Mouse (Mus musculus) v-Abl transformed pro-B cells (cell line): ENCODE results near the gene Tns2.

ENCODE experiments used
- in situ Hi-C, 2 experiments: fragments of 400-800 bp; cut with MboI; formaldehyde crosslinking; loops; one replicate each; pipeline ENCODE4 v1.15.1; 2025; ENCODE audit not compliant: unreplicated experiment in 2 of 2

The Tns2 gene

GRCm38 (mm10) chr15:102100161-102100981, at the start of gene Tns2:
Gene Tns2 (plus strand): TSS chr15:102100413.
- in situ Hi-C loops, result no loop called here

- in situ Hi-C loops, result no loop called here
Observed at GRCm38 (mm10) chr15:102051920-102052683, 48.1 kb upstream of the Tns2 start.

GRCm38 (mm10) chr15:102056495-102057174, 43.6 kb upstream of the Tns2 start:
- in situ Hi-C loops, result no loop called here

DNA sequence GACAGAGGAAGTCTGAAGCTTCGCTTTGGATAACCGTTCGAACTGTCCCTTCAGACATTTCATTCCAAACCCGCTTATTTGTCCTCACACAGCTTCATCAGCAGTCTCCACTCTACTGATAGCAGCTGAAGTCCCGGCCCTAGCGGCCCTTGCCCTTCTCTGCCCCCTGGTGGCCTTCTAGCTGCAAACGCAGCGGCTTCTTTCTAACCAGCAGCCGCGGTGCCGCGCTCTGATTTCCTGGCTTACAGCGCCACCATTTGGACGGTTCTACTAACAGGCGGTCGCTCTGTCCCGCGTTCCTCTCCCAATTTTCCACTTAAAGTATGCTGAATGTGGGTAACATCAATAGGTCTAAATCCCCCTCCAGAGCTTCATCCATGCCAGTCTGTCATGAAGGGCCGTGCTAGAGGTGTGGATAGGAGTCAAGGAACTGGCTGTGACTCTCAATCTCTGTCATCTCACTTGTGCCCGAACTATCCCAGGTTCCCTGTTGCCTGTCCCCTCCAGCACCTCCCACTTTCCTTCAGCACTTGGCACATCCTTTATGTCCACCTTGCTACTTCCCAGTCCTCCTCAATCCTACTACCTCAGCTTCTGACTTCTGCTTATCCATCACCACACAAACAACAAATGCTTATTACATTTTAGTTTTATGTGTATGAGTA, 34.4 kb upstream of the Tns2 start:
- in situ Hi-C loops, result loop anchor here (5.0 to 10.0 kb wide), 3 partner anchors 293 to 851 kb away; no protein-coding TSS in a partner anchor

DNA sequence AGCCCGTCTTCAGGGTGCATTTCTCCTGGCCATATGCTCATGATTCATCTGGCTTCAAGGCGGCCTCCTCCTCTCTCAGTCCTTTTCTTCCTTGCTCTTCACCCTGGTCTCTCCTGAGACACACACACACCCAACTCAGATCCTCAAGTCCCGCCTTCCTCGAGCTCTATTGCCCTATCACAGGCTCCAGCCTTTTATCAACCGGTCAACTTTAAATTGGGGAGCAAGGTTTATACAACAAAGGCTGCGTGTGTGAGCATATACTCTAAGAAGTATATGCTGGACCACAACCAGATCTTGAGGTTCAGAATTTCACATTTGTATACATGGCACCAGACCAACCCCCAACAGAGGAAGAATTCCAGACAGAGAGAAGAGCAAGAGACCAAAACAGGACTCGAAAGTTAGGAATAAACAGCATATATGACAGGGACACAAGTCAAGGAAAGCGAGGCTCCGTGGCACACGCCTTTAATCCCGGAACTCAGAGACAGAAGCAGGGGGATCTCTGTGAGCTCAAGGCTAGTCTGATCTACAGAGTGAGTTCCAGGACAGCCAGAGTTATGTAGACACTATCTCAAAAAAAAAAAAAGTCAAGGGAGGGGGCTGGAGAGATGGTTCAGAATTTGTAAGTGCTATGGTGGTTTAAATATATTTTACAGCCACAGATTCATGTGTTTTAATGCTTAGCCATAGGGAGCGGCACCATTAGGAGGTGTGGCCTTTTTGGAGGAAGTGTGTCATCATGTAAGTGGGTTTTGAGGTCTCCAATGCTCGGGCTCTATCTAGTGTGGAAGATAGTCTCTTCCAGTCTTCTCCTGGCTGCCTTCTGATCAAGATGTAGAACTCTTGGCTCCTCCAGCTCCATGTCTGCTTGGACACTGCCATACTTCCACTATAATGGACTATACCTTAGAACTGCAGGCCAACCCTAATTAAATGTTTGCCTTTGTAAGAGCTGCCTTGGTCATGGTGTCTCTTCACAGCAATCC, 29.4 kb upstream of the Tns2 start:
- in situ Hi-C loops, result no loop called here

DNA sequence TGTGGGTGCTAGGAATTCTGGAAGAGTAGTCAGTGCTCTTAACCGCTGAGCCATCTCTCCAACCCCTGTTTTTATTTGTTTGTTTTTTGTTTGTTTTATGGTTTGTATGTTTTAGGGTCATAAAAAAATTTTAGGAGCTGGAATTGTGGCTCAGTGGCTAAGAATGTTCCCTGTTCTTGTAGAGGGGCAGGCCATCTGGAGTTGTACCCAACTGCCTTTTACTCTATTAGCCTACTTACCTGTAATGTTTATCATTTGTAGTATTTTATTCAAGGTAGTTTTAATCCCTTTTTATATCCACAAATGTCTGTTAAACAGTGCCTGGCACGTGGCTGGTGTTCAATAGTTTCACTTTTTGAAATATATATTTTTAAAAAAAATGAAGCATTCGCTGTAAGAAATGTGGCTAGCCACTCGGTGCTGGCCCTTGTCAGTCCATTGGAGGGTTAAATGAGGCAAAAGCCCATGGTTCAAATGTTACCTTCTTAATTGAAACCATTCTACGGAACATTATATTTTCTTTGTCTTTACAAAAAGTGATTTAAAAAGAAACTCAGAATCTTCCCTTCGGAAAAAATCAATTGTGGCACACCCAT, 27.2 kb upstream of the Tns2 start:
- in situ Hi-C loops, result no loop called here

- in situ Hi-C loops, result no loop called here
Observed at GRCm38 (mm10) chr15:102073559-102074069, 26.6 kb upstream of the Tns2 start, which contains the start of gene Eif4b. Gene Eif4b (plus strand): TSS chr15:102073773.

DNA sequence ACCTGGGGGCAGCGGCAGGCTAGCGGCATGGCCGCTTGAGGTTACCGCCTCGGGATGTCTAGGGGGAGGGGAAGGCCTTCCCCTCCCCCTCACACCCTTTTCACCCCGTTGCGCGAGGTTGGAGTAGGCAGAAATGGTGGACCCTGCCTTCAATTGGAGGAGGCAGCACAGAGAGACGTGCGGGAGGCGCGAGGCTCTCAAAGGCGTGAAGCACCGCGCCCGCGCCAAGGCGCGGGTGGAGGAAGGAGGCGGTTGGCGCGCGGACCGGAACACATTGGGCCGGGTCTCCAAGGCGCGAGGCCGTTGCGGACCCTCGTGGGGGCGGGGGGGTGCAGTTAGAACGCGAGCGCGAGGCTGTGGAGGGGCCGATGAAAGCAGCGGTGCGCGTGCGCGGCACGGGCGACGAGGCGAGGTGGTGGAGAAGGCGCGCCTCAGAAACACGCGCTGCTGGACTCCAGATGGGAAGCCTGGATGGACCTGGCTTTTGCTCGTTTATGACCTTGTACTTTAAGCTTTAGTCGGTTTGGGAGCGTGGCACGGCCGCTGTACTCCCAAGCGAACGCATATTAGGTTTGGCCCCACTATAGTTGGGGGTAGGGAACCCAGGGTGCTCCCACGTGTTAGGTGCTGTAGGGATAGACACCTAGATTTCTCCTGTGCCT, 26.0 kb upstream of the Tns2 start:
- in situ Hi-C loops, result no loop called here

DNA sequence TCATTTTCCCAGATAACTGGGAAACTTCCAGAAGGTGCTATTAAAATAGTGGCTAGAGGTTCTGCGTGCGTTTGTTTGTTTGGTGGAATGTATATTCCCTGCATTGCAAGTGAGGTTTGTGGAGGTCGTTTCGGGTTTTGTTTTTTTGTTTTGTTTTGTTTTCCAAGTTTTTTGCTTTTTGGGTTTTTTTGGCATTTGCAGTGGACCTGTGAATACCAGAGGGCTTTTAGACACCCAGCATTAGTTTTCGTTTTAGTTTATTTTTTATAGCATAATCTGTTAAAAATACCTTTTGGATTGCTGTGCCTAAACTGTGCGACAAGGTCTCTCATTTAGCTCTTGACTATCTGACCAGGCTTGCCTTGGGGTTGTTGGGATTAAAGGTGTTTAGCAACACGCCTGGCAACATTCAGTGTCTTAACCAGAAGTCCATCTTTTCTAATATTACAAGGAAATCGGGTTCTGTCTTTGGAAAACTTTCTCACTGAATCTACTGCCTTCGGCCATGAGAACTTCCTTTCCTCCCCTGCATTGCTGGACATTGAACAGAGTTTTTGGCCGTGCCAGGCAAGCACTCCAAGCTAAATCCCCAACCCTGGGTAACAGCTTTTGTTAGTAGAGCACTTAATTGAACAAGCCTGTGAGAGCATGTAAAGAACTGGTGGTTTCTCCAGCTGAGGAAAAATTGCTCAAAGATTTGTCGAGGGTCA, 25.2 kb upstream of the Tns2 start:
- in situ Hi-C loops, result loop anchor here in 1 of 2 experiments (25.0 kb wide), 1 partner anchor 1387 kb away; the partner anchor contains the start of gene Nckap1l

- in situ Hi-C loops, result loop anchor here in 1 of 2 experiments (25.0 kb wide), 1 partner anchor 1385 kb away; the partner anchor contains the start of gene Nckap1l
Observed at GRCm38 (mm10) chr15:102077111-102077677, 23.0 kb upstream of the Tns2 start.

GRCm38 (mm10) chr15:102079221-102079620, 21.0 kb upstream of the Tns2 start:
- in situ Hi-C loops, result loop anchor here in 1 of 2 experiments (25.0 kb wide), 1 partner anchor 1383 kb away; the partner anchor contains the start of gene Nckap1l

GRCm38 (mm10) chr15:102079924-102080323, 20.3 kb upstream of the Tns2 start:
- in situ Hi-C loops, result loop anchor here in 1 of 2 experiments (25.0 kb wide), 1 partner anchor 1382 kb away; the partner anchor contains the start of gene Nckap1l

DNA sequence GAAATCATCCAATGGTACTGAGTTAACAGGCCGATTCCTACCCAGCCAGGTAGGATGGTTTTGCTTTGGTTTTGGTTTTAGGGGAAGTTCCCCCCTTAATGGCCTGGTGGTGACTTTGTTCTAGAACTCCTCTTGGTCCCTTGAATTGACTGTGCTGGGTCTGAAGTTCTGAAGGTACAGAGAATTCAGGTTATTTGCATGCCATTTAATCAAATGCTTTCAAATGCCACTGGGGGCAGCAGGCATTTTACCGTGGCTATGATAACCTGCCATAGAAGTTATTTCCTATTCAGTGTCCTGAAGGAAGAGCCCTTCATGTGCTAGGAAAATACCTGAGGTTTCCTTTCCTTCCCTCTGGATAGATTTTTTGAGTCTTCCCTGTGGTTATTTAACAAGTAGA, 19.8 kb upstream of the Tns2 start:
- in situ Hi-C loops, result loop anchor here in 1 of 2 experiments (25.0 kb wide), 1 partner anchor 1382 kb away; the partner anchor contains the start of gene Nckap1l

DNA sequence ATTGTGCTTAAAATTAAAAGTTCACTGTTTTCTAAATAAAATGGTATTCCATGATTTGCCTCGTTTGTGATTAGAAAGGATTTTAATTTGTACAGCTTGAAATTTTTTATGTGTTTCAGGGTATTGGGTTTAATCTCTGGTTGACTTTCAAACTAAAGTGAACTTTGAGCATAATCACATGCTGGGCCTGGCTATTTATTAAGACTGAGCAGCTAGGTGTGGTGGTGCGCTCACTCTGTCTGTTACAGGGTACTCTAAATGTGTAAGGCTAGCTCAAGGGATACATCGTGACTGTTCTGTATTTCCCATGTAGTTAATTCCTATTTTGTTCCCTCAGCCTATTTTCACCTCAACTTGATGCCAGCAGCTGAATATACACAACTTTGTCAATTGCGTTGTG, 18.1 kb upstream of the Tns2 start:
- in situ Hi-C loops, result loop anchor here in 1 of 2 experiments (25.0 kb wide), 1 partner anchor 1380 kb away; the partner anchor contains the start of gene Nckap1l

- in situ Hi-C loops, result loop anchor here in 1 of 2 experiments (25.0 kb wide), 1 partner anchor 1379 kb away; the partner anchor contains the start of gene Nckap1l
Observed at GRCm38 (mm10) chr15:102083028-102083427, 17.2 kb upstream of the Tns2 start.

DNA sequence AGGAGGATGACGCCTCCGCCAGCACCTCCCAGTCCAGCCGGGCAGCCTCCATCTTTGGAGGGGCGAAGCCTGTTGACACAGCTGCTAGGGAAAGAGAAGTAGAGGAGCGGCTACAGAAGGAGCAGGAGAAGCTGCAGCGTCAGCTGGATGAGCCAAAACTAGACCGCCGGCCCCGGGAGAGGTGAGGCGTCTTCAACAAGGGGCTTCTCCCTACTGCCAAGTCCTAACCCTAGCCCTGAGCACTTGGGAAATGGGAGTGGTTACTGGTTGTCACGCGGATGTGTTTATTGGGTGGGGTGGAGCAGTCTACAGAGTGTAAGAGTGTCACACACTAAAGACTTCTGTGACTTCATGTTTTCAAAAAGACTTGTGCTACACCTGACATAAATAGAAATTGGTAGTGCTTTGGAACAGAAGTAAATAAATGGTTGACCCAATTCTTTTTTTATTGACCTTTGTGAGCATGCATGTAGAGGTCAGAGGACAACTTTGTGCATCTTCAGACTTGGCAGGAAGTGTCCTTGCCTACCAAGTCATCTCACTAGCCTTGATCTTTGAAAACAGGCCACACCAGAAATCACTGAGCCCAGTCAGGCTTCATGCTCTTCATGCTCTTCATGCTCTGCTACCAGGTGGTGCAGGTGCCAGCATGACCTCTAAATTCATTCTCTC, 10.2 kb upstream of the Tns2 start:
- in situ Hi-C loops, result loop anchor here in 1 of 2 experiments (25.0 kb wide), 1 partner anchor 1372 kb away; the partner anchor contains the start of gene Nckap1l
